Mouse (Mus musculus) olfactory bulb, adult 2 months (tissue): Measurements from ENCODE around the gene Afp.

ENCODE experiments used
- CTCF ChIP-seq: fragments of 200-500 bp; IDR thresholded peaks from 2 replicates; pipeline ENCODE4 v1.5.1; 2012; ENCODE audit warnings: low read depth, mild to moderate bottlenecking, low read length, moderate library complexity; ENCODE audit not compliant: insufficient read depth
- POLR2A ChIP-seq: fragments of 200-500 bp; IDR thresholded peaks from 2 replicates; pipeline ENCODE4 v1.6.1; 2012; ENCODE audit warnings: mild to moderate bottlenecking, low read depth, low read length, moderate library complexity; ENCODE audit not compliant: insufficient read depth

DNA sequence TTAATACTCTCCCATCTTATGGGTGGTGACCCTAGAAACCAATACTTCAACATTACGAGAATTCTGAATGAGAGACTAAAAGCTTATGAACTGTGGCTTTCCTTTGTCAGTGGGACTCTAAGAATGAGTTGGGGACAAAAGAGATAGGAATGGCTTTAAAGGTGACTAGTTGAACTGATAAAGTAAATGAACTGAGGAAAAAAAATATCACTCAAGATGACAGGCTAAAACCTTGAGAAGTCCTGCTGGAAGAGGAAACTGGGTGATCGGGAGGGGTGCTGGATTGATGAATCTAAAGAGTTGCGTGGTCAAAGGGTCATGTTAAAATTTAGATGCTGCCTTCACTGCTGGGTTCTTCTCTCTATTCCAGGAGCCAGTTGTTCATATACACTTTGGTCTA is 13.8 kb upstream of the Afp start:
- no peak for TF ChIP-seq POLR2A
- TF ChIP-seq CTCF, result no peak
